Mouse (Mus musculus) liver, adult 10 weeks (tissue): ENCODE measurements around the gene Gm18336. TPM values are rescaled to one million over a fixed set of nuclear protein-coding genes. Genes with fewer than 3 reads are reported as not detected.

Experiments
- polyA plus RNA-seq: library from polyadenylated mRNA; stranded (reverse); fragments of 350-450 nt; fragmentation: Illumina TruSeq; extraction: RNeasy Lipid Tissue Mini Kit (QIAGEN cat#74804); gene quantifications from one replicate; pipeline ENCODE4 v1.2.3, GENCODE M21; 2014; ENCODE audit warnings: low read depth, low replicate concordance

Gene Gm18336
- not detected for polyA plus RNA-seq

GRCm38 (mm10) chrX:73398636-73399035 is at the start of gene Gm18336:
TSS of gene Gm18336 (minus strand) at chrX:73398736.

GRCm38 (mm10) chrX:73435252-73435651 is 36.7 kb upstream of the Gm18336 start, which contains the start of gene Trex2:
TSS of gene Trex2 (minus strand) at chrX:73435344.

DNA sequence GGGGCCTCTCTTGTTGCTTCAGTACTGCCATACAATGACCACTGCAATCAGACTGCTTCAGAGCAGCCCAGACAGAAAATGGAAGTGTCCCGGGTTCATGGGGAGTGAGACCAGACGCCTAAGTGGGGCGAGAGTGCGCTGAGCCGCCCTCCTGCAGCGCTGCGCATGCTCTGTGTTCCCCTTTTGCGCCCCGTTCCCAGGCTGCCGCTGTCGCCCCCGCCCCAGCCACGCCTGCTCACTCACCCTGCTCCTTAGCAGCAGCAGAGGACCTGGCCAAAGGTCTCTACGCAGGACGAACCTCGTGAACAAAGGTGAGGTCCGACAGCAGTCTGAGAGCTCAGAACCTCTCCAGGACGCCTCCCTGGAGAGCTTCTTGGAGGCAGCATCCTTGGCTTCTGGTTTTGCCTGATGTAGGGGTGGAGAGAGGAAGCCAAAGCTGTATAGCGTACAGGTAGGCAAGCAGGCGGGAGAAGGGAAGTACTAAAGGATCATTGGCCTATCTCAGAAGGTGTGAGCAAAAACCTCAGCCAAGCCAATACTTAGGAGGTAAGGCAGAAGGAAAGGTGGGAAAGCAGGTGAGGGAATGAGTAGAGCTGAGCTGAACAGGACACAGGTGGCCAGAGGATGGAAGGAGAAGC is 12.5 kb upstream of the Gm18336 start, which contains the start of gene Zfp92:
Gene Zfp92 (plus strand): TSS at position 217 of the 638 bp plus-strand sequence.

Other genes with a start within 250 kb of the Gm18336 start
- not detected for gene Xlr5b, start 249.9 kb downstream of the Gm18336 start, polyA plus RNA-seq
- gene DXBay18, start 249.3 kb downstream of the Gm18336 start, polyA plus RNA-seq = not detected
- gene Spin2d, start 221.7 kb downstream of the Gm18336 start, polyA plus RNA-seq = not detected
- gene Xlr3b, start 206.5 kb downstream of the Gm18336 start, polyA plus RNA-seq = 1.2 TPM
- 1.3 TPM for gene Xlr4b, start 184.4 kb downstream of the Gm18336 start, polyA plus RNA-seq
- gene F8a, start 170.4 kb downstream of the Gm18336 start, polyA plus RNA-seq = 4.0 TPM
- gene Xlr4c, start 155.6 kb downstream of the Gm18336 start, polyA plus RNA-seq = not detected
- not detected for gene Xlr3c, start 133.3 kb downstream of the Gm18336 start, polyA plus RNA-seq
- gene Xlr5a, start 105.8 kb downstream of the Gm18336 start, polyA plus RNA-seq = not detected
- gene Xlr5c, start 105.8 kb downstream of the Gm18336 start, polyA plus RNA-seq = not detected
- gene Gm45015, start 61.9 kb downstream of the Gm18336 start, polyA plus RNA-seq = not detected
- gene Zfp275, start 56.1 kb downstream of the Gm18336 start, polyA plus RNA-seq = 6.0 TPM
- gene Zfp92, start 12.4 kb upstream of the Gm18336 start, polyA plus RNA-seq = not detected
- not detected for gene Trex2, start 36.6 kb upstream of the Gm18336 start, polyA plus RNA-seq
- 8.2 TPM for gene Haus7, start 60.3 kb upstream of the Gm18336 start, polyA plus RNA-seq
- gene Bgn, start 84.9 kb upstream of the Gm18336 start, polyA plus RNA-seq = 75.2 TPM
- gene Atp2b3, start 104.3 kb upstream of the Gm18336 start, polyA plus RNA-seq = not detected
- not detected for gene Dusp9, start 240.7 kb upstream of the Gm18336 start, polyA plus RNA-seq